Mouse (Mus musculus) CH12.LX (cell line): ENCODE measurements at regions not wholly inside any gene's neighbourhood (a gene's known extent, or its start where the extent isn't known, plus 50 kb on each side); places are given as distances from the start of the nearest gene placed in this dataset.

ENCODE experiments used
- DNase-seq: peaks from one replicate; pipeline ENCODE4 v3.0.0-alpha.2; 2013; ENCODE audit errors: extremely low read depth
- H3K27ac ChIP-seq: 2 replicates; pipeline ENCODE4 v1.5.1; 2012; ENCODE audit warnings: low read depth, mild to moderate bottlenecking, control low read depth, moderate library complexity; ENCODE audit not compliant: insufficient read depth
- H3K27me3 ChIP-seq: replicated peaks from 2 replicates; pipeline ENCODE3; 2012; ENCODE audit warnings: inconsistent platforms
- H3K36me3 ChIP-seq, 2 experiments: replicated peaks in 1 of 2; 2 replicates each; pipeline versions ENCODE3 to v1.6.1; 2012; ENCODE audit warnings: inconsistent platforms in 1 of 2, low read length in 1 of 2, mild to moderate bottlenecking in 1 of 2, mixed read lengths in 1 of 2, moderate library complexity in 1 of 2; ENCODE audit not compliant: control insufficient read depth in 1 of 2, insufficient read depth in 1 of 2
- H3K4me1 ChIP-seq, 2 experiments: 2 replicates each; pipeline ENCODE4 v1.6.1; 2012; ENCODE audit warnings: inconsistent platforms in 1 of 2, moderate library complexity in 1 of 2; ENCODE audit not compliant: insufficient read depth in 2 of 2, control insufficient read depth in 1 of 2
- H3K4me2 ChIP-seq: 2 replicates; pipeline ENCODE4 v1.6.1; 2012; ENCODE audit warnings: low read depth, mild to moderate bottlenecking, control low read depth; ENCODE audit not compliant: poor library complexity, insufficient read depth, severe bottlenecking
- H3K4me3 ChIP-seq, 3 experiments: fragments of 150-350 bp in 1 of 3; sonication (generic) in 1 of 3; replicated peaks in 1 of 3; 2 replicates each; pipeline versions ENCODE3 to v1.5.1; 2011 to 2012; ENCODE audit warnings: low read depth in 2 of 3, low read length in 2 of 3, mild to moderate bottlenecking in 2 of 3, moderate library complexity in 2 of 3, control low read depth in 1 of 3, improper control_type of control experiment in 1 of 3, inconsistent platforms in 1 of 3, mixed read lengths in 1 of 3; ENCODE audit not compliant: poor library complexity in 1 of 3
- H3K79me2 ChIP-seq: replicated peaks from 2 replicates; pipeline ENCODE4 v1.6.1; 2012; ENCODE audit warnings: mild to moderate bottlenecking, moderate library complexity; ENCODE audit not compliant: control insufficient read depth, poor library complexity, insufficient read depth, severe bottlenecking; ENCODE audit errors: extremely low read depth
- H3K9ac ChIP-seq: 2 replicates; pipeline ENCODE4 v1.6.1; 2012; ENCODE audit warnings: low read depth, mild to moderate bottlenecking, control low read depth, moderate library complexity; ENCODE audit not compliant: insufficient read depth
- H3K9me3 ChIP-seq: replicated peaks from 2 replicates; pipeline ENCODE3; 2012; ENCODE audit warnings: low read length, inconsistent platforms, mixed read lengths
- BHLHE40 ChIP-seq: IDR thresholded peaks from 2 replicates; pipeline ENCODE4 v1.6.1; 2011; ENCODE audit warnings: mild to moderate bottlenecking, low read depth, low read length, improper control_type of control experiment
- CHD1 ChIP-seq: IDR thresholded peaks from 2 replicates; pipeline ENCODE4 v1.6.1; 2012; ENCODE audit warnings: low read depth, low read length, improper control_type of control experiment, inconsistent platforms
- CTCF ChIP-seq, 2 experiments: IDR thresholded peaks in 1 of 2; conservative IDR thresholded peaks in 1 of 2; 2 replicates each; pipeline ENCODE4 v1.5.1; 2011 to 2012; ENCODE audit warnings: low read depth in 2 of 2, low read length in 2 of 2, improper control_type of control experiment in 1 of 2, inconsistent platforms in 1 of 2, mild to moderate bottlenecking in 1 of 2, moderate library complexity in 1 of 2
- E2F4 ChIP-seq: IDR thresholded peaks from 2 replicates; pipeline ENCODE4 v1.6.1; 2011; ENCODE audit warnings: low read depth, low read length, improper control_type of control experiment; ENCODE audit not compliant: insufficient replicate concordance
- ELF1 ChIP-seq: IDR thresholded peaks from 2 replicates; pipeline ENCODE4 v1.6.1; 2014; ENCODE audit warnings: low read depth, mild to moderate bottlenecking, inconsistent platforms, low read length, improper control_type of control experiment
- EP300 ChIP-seq: IDR thresholded peaks from 2 replicates; pipeline ENCODE4 v1.6.1; 2011; ENCODE audit warnings: low read length, improper control_type of control experiment
- ETS1 ChIP-seq: conservative IDR thresholded peaks from 2 replicates; pipeline ENCODE4 v1.6.1; 2012; ENCODE audit warnings: low read depth, mild to moderate bottlenecking, inconsistent platforms, low read length, improper control_type of control experiment, moderate library complexity
- GABPA ChIP-seq: IDR thresholded peaks from 2 replicates; pipeline ENCODE4 v1.6.1; 2012; ENCODE audit warnings: low read depth, low read length, improper control_type of control experiment, inconsistent platforms; ENCODE audit not compliant: insufficient replicate concordance
- JUN ChIP-seq: IDR thresholded peaks from 2 replicates; pipeline ENCODE4 v1.6.1; 2011; ENCODE audit warnings: low read depth, mild to moderate bottlenecking, low read length, improper control_type of control experiment, moderate library complexity; ENCODE audit not compliant: insufficient read depth
- KAT2A ChIP-seq: IDR thresholded peaks from 2 replicates; pipeline ENCODE4 v1.6.1; 2012; ENCODE audit warnings: low read length, improper control_type of control experiment, inconsistent platforms; ENCODE audit not compliant: insufficient replicate concordance
- MAX ChIP-seq: IDR thresholded peaks from 2 replicates; pipeline ENCODE4 v1.6.1; 2011; ENCODE audit warnings: low read length, improper control_type of control experiment
- MAZ ChIP-seq: IDR thresholded peaks from 2 replicates; pipeline ENCODE4 v1.6.1; 2012; ENCODE audit warnings: low read depth, mild to moderate bottlenecking, inconsistent platforms, low read length, improper control_type of control experiment, moderate library complexity
- NRF1 ChIP-seq: IDR thresholded peaks from 2 replicates; pipeline ENCODE4 v1.6.1; 2014; ENCODE audit warnings: low read depth, mild to moderate bottlenecking, inconsistent platforms, low read length, improper control_type of control experiment, moderate library complexity
- PAX5 ChIP-seq: IDR thresholded peaks from 2 replicates; pipeline ENCODE4 v1.6.1; 2012; ENCODE audit warnings: low read length, inconsistent platforms, mixed read lengths
- POLR2AphosphoS2 ChIP-seq: IDR thresholded peaks from 2 replicates; pipeline ENCODE4 v1.6.1; 2011; ENCODE audit warnings: low read depth, low read length, improper control_type of control experiment
- RAD21 ChIP-seq: IDR thresholded peaks from 2 replicates; pipeline ENCODE4 v1.6.1; 2011; ENCODE audit warnings: low read depth, mild to moderate bottlenecking, low read length, improper control_type of control experiment, moderate library complexity
- SMC3 ChIP-seq: IDR thresholded peaks from 2 replicates; pipeline ENCODE4 v1.6.1; 2011; ENCODE audit warnings: low read depth, low read length, improper control_type of control experiment
- TBP ChIP-seq: conservative IDR thresholded peaks from 2 replicates; pipeline ENCODE4 v1.6.1; 2011; ENCODE audit warnings: low read depth, low read length, improper control_type of control experiment
- TCF12 ChIP-seq: IDR thresholded peaks from 2 replicates; pipeline ENCODE4 v1.6.1; 2014; ENCODE audit warnings: low read depth, mild to moderate bottlenecking, inconsistent platforms, low read length, improper control_type of control experiment
- USF1 ChIP-seq: IDR thresholded peaks from 2 replicates; pipeline ENCODE4 v1.6.1; 2014; ENCODE audit warnings: low read depth, mild to moderate bottlenecking, inconsistent platforms, low read length, improper control_type of control experiment
- USF2 ChIP-seq: conservative IDR thresholded peaks from 2 replicates; pipeline ENCODE4 v1.6.1; 2011; ENCODE audit warnings: low read depth, low read length, improper control_type of control experiment
- ZMIZ1 ChIP-seq: IDR thresholded peaks from 2 replicates; pipeline ENCODE4 v1.6.1; 2012; ENCODE audit warnings: low read depth, mild to moderate bottlenecking, inconsistent platforms, low read length, improper control_type of control experiment
- dilution Hi-C: fragments of 300-500 bp; cut with MboI; formaldehyde crosslinking; loops from 2 replicates; pipeline ENCODE4 v1.14.3; 2020; ENCODE audit warnings: low sequenced_read_pairs; ENCODE audit not compliant: extremely low pct_unique_long_range_greater_than_20kb, extremely low pct_ligation_motif_present
- in situ Hi-C: fragments of 300-500 bp; cut with MboI; formaldehyde crosslinking; loops from 3 replicates; pipeline ENCODE4 v1.14.3; 2019; ENCODE audit warnings: low sequenced_read_pairs, low pct_ligation_motif_present, low pct_unique_long_range_greater_than_20kb, mixed read lengths

- no peak overlapping the region for H3K4me3 ChIP-seq
- H3K4me1 ChIP-seq: no peaks in the 10 kb centered on the region
- no peaks in the 10 kb centered on the region for H3K27me3 ChIP-seq
- no peak overlapping the region for H3K4me2 ChIP-seq
- no peaks in the 10 kb centered on the region for H3K79me2 ChIP-seq
- in situ Hi-C loops: no loop called here
- H3K9ac ChIP-seq: no peak overlapping the region
- DNase-seq: no peak
- TF ChIP-seq ZMIZ1 (no peak), BHLHE40 (no peak), POLR2AphosphoS2 (no peak), GABPA (no peak), E2F4 (no peak), EP300 (no peak), MAX (no peak), USF2 (no peak)
- dilution Hi-C loops: no loop called here
- H3K9me3 ChIP-seq: peaks cover 18% of the 10 kb centered on the region
- no peaks in the 10 kb centered on the region for H3K36me3 ChIP-seq
- H3K27ac ChIP-seq: no peak overlapping the region
Measured at GRCm38 (mm10) chr15:17963240-17964209, 855.2 kb upstream of the Cdh10 start.

DNA sequence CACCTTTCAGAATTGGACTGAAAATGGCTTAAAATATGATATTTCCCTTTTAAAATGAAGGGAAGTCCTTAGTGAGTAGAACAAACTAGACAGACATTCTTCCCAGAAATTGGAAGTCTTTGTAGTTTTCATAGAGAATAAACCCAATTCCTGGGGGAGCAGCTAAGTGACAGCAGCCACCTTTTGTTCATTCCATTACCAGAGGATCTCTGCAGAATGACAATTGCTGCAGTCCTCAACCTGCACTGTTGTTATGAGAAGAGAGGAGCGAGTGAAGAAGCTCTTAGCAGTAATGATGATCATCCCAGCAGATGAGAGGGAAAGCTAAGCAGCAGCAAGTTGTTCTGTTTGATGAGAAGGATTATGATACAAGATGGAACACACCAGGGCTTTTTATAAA, 831.0 kb upstream of the Cdh10 start:
- in situ Hi-C loops: no loop called here
- DNase-seq: no peak
- dilution Hi-C loops: no loop called here

GRCm38 (mm10) chr15:18032626-18033025, 786.1 kb upstream of the Cdh10 start:
- Histone ChIP-seq H3K36me3 (no peaks in the 10 kb centered on the region), H3K4me1 (no peaks in the 10 kb centered on the region), H3K27ac (no peak overlapping the region), H3K79me2 (no peaks in the 10 kb centered on the region), H3K9ac (no peak overlapping the region), H3K27me3 (no peaks in the 10 kb centered on the region), H3K4me2 (no peak overlapping the region), H3K4me3 (no peak overlapping the region), H3K9me3 (peaks cover 30% of the 10 kb centered on the region)
- in situ Hi-C loops (no loop called here), dilution Hi-C loops (no loop called here)
- DNase-seq: no peak
- TF ChIP-seq USF1 (no peak), CHD1 (no peak), USF2 (no peak), MAZ (no peak), PAX5 (no peak), SMC3 (no peak), ELF1 (no peak), RAD21 (no peak), TBP (no peak), KAT2A (no peak), NRF1 (no peak), EP300 (no peak), TCF12 (no peak), ETS1 (no peak), GABPA (no peak), CTCF (conservative IDR thresholded peaks at IDR 0.05 in 1 of 2, IDR thresholded peaks at IDR 0.05 in 1 of 2; ENCODE audit: low read depth in 2 of 2, low read length in 2 of 2) (no peak), JUN (no peak)

More for the DNA sequence above, 831.0 kb upstream of the Cdh10 start:
- TF ChIP-seq TCF12 (no peak), ZMIZ1 (no peak), BHLHE40 (no peak), USF2 (no peak)
- TF ChIP-seq, all 38 proteins: peak for 0
- H3K27me3 ChIP-seq: no peaks in the 10 kb centered on the region
- no peak overlapping the region for H3K27ac ChIP-seq
- H3K4me3 ChIP-seq: no peak overlapping the region
- H3K9me3 ChIP-seq: peaks cover 27% of the 10 kb centered on the region
- H3K9ac ChIP-seq: no peak overlapping the region
- H3K4me1 ChIP-seq: no peaks in the 10 kb centered on the region
- no peaks in the 10 kb centered on the region for H3K79me2 ChIP-seq
- no peaks in the 10 kb centered on the region for H3K36me3 ChIP-seq
- H3K4me2 ChIP-seq: no peak overlapping the region
